Mouse (Mus musculus) midbrain, embryonic 11.5 days (tissue): ENCODE data around the gene Aar2. TPM values are rescaled to one million over a fixed set of nuclear protein-coding genes. Genes with fewer than 3 reads are reported as not detected.
A peak's percentile ranks its signal among the peaks of the same experiment; 100 is the strongest.

Experiments
- ATAC-seq: fragments of 200-750 bp; cut with Nextera tagmentation; 2 replicates; pipeline ENCODE4 v1.8.0; 2017; ENCODE audit warnings: moderate TSS enrichment, moderate library complexity; ENCODE audit not compliant: low FRiP score
- DNase-seq: peaks from one replicate; pipeline ENCODE4 v3.0.0; 2015; ENCODE audit warnings: low spot score; ENCODE audit errors: missing footprints
- H3K27ac ChIP-seq: fragments of 300-500 bp; sonication (generic); 2 replicates; pipeline ENCODE4 v1.5.1; 2014; ENCODE audit warnings: low read depth, low read length
- H3K27me3 ChIP-seq: fragments of 300-500 bp; sonication (generic); 2 replicates; pipeline ENCODE4 v1.6.1; 2014; ENCODE audit warnings: mild to moderate bottlenecking, low read length, moderate library complexity, mixed read lengths; ENCODE audit not compliant: control insufficient read depth, insufficient read depth
- H3K36me3 ChIP-seq: fragments of 300-500 bp; sonication (generic); 2 replicates; pipeline ENCODE4 v1.6.1; 2014; ENCODE audit warnings: mild to moderate bottlenecking, low read length, moderate library complexity, mixed read lengths; ENCODE audit not compliant: control insufficient read depth, insufficient read depth
- H3K4me1 ChIP-seq: fragments of 300-500 bp; sonication (generic); 2 replicates; pipeline ENCODE4 v1.6.1; 2014; ENCODE audit warnings: low read length; ENCODE audit not compliant: control insufficient read depth, insufficient read depth
- H3K4me2 ChIP-seq: fragments of 300-500 bp; sonication (generic); 2 replicates; pipeline ENCODE4 v1.6.1; 2014; ENCODE audit warnings: mild to moderate bottlenecking, moderate library complexity
- H3K4me3 ChIP-seq: fragments of 300-500 bp; sonication (generic); 2 replicates; pipeline ENCODE4 v1.5.1; 2014; ENCODE audit warnings: low read depth, low read length
- H3K9ac ChIP-seq: fragments of 300-500 bp; sonication (generic); 2 replicates; pipeline ENCODE4 v1.6.1; 2014; ENCODE audit warnings: low read length
- H3K9me3 ChIP-seq: fragments of 300-500 bp; sonication (generic); 2 replicates; pipeline ENCODE4 v1.6.1; 2016; ENCODE audit warnings: low read length; ENCODE audit not compliant: control insufficient read depth
- WGBS: fragments of 180-500 bp; shearing (Covaris S2); extraction: QIAGEN DNeasy Blood & Tissue Kit; methylation state at CpG from one replicate; pipeline ENCODE4 v1.1.7; 2014; 5-methylcytosine and 5-hydroxymethylcytosine counted together
- polyA plus RNA-seq: library from polyadenylated mRNA; unstranded; fragments of >200 nt; fragmentation: Nextera tagmentation; extraction: Ambion mirVana; gene quantifications from 2 replicates; pipeline ENCODE4 v1.2.1, GENCODE M21; 2014

The Aar2 gene
- polyA plus RNA-seq, 1 experiment from 2014 or later, result 46.8 TPM

DNA sequence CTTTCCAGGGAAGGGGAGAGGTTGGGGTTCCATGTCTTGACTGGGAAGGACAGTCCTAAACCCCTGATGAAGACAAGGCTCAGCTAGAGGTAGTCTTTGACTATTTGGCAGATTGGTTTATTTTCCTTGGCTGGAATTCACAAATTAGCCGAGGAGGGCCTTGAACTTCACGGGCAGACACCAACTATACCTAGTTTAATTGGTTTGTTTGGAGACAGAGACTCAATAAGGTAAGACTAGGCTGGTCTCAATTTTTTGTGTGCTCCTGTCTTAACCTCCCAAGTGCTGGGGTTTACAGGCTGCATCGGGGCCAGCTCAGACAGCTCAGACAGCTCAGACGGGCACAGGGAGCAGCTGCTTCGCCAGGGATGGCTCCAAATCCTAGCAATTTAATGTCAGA is 33.1 kb downstream of the Aar2 start:
- H3K9me3 ChIP-seq, result no peaks in the 10 kb centered on the region
- H3K27ac ChIP-seq, result no peak overlapping the region
- no peak overlapping the region for H3K4me3 ChIP-seq
- H3K9ac ChIP-seq, result no peak overlapping the region
- ATAC-seq, result no peak
- 90% methylated on average over 5 of the region's 5 CpGs for WGBS
- no peak for DNase-seq
- no peaks in the 10 kb centered on the region for H3K36me3 ChIP-seq
- no peak overlapping the region for H3K4me2 ChIP-seq
- H3K4me1 ChIP-seq, result peaks cover 7% of the 10 kb centered on the region; the same call in 1 of the 2 replicates
- no peaks in the 10 kb centered on the region for H3K27me3 ChIP-seq

DNA sequence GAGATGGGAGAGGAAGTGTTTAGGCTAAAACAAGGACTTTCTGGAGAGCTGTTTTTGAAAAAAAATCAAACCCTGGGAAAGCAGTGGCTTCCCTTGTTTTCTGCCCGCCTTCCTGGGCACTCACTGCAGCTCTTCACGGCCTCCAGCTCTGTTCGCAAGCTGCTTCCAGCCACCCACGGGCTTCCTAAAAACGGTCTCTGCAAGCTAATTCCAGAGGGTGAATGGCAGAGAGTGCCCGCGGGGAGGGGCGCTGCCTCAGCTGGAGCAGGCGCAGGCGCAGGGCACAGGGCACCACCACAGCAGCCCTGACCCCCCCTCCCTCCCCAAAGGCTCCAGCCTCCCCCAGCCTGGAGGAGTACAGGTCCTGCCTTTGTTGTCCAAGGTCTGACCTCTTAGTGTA is 33.9 kb downstream of the Aar2 start:
- no peaks in the 10 kb centered on the region for H3K27me3 ChIP-seq
- no peaks in the 10 kb centered on the region for H3K36me3 ChIP-seq
- H3K9me3 ChIP-seq, result no peaks in the 10 kb centered on the region
- ATAC-seq (no peak), DNase-seq (no peak)
- peaks cover 7% of the 10 kb centered on the region; the same call in 1 of the 2 replicates for H3K4me1 ChIP-seq
- no peak overlapping the region for H3K9ac ChIP-seq
- no peak overlapping the region for H3K4me2 ChIP-seq
- H3K27ac ChIP-seq, result no peak overlapping the region
- no peak overlapping the region for H3K4me3 ChIP-seq
- 74% methylated on average over 10 of the region's 10 CpGs for WGBS

DNA sequence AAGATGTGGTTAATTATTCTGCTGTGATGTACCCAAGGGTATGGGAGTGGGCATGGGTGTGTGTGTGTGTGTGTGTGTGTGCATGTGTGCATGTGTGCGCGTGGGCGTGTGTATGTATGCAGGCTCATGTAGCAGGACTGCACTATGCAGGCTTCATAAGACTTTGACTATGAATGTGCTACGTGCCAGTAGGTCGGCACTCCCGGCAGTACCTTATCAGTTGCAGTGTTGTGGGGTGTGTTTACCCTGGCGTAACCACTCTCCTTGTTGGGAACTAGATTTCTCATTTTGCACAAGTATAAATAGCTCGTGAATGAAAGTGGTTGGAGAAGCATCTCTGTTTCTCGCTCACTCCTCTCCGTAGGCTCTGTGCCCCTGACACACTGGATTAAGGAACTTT is 35.5 kb downstream of the Aar2 start:
- DNase-seq, result no peak
- H3K27me3 ChIP-seq, result no peaks in the 10 kb centered on the region
- H3K27ac ChIP-seq, result no peak overlapping the region
- H3K36me3 ChIP-seq, result no peaks in the 10 kb centered on the region
- 93% methylated on average over 10 of the region's 10 CpGs for WGBS
- ATAC-seq, result no peak
- no peak overlapping the region for H3K4me2 ChIP-seq
- no peak overlapping the region for H3K9ac ChIP-seq
- H3K4me3 ChIP-seq, result no peak overlapping the region
- H3K9me3 ChIP-seq, result no peaks in the 10 kb centered on the region
- H3K4me1 ChIP-seq, result peaks cover 7% of the 10 kb centered on the region; the same call in 1 of the 2 replicates

DNA sequence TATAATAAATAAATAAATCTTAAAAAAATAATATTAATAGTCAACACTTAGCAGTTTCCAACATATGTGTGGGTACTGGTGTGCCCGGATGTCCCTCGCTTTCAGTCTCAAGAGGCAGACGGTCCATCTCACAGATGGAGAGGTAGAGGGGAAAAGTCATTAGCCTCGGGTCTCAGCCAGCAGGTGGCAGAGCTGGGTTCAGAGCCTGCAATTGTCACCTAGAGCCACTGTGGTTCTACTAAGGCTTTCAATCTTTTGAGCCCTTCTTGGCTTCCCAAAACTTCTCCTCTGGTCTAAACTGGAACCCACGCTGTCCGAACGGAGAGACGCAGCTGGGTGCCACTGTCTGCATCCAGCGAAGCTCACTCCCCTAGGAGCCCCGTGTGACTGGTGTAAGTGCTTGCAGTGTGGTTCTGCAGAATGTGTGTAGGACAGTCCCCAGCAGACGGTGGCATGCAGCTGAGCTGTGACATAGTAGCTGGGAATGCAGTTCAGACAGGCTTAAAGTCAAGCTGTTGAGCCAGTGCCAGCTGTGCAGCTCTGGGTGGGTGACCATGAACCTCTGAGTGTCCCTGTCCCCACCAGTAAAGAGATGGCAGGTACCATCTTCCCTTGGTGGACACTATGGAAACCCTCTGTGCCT is 36.9 kb downstream of the Aar2 start:
- Histone ChIP-seq H3K4me1 (peaks cover 7% of the 10 kb centered on the region; the same call in 1 of the 2 replicates), H3K27ac (no peak overlapping the region), H3K27me3 (no peaks in the 10 kb centered on the region), H3K9me3 (no peaks in the 10 kb centered on the region), H3K9ac (no peak overlapping the region), H3K36me3 (no peaks in the 10 kb centered on the region), H3K4me3 (no peak overlapping the region), H3K4me2 (no peak overlapping the region)
- DNase-seq (no peak), ATAC-seq (no peak)
- 64% methylated on average over 11 of the region's 11 CpGs for WGBS

DNA sequence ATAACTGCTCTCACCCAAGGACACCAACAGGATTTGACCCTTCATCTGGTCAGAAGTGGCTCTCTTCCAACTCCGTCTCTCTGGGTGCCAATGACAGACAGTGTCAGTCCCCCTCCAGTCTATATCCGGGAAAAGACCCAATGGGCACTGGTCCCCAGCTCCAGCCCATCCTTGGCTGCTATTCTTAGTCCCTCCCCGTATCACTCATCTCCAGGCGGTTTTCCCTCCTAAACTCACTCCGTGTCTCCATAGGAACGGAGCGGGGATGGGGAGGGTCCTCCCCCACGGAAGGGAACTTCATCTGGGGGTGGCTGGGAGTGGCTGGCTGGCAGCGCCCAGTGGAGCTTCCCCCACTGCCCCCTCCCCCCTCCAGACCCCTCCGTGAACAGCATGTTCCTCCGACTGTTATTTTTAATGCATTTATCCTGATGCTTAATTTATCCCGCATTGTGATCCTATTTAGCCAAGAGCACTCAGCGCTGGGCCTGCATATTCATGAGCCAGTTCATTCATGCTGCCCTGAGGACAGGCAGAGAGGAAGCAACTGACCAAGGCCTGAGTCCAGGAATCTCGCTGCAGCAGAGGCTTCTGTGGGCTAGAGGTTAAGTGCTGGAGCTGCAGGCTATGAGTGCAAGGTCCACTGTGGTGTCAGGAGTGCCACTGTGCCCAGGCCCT is 37.5 kb downstream of the Aar2 start:
- Histone ChIP-seq H3K4me3 (no peak overlapping the region), H3K4me1 (peaks cover 7% of the 10 kb centered on the region; the same call in 1 of the 2 replicates), H3K36me3 (no peaks in the 10 kb centered on the region), H3K4me2 (peak overlapping the region; percentile 23; the same call in 1 of the 2 replicates), H3K27me3 (no peaks in the 10 kb centered on the region), H3K9me3 (no peaks in the 10 kb centered on the region), H3K9ac (no peak overlapping the region), H3K27ac (no peak overlapping the region)
- DNase-seq (no peak), ATAC-seq (peak; percentile 57; the same call in 1 of the 2 replicates)
- 34% methylated on average over 14 of the region's 14 CpGs for WGBS

DNA sequence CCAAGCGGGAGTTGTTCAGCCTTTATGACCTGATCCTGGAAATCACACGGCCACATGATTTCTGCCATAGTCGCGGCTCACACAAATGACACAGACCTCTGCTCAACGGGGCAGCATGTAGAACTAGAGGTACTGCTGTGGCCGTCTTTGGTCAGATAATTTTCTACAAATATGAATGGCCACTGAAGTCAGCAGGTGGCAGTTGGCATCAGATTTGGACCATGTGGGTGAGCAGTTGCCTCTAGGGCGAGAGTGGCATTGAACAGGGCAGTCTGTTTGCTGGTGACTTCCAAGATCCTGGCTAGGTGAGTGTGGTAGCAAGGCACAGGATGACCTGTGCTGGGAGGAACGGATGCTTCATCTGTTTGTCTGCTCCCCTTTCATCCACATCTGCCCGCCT is 42.1 kb downstream of the Aar2 start:
- peaks cover 7% of the 10 kb centered on the region; the same call in 1 of the 2 replicates for H3K4me1 ChIP-seq
- 88% methylated on average over 9 of the region's 9 CpGs for WGBS
- H3K9ac ChIP-seq, result no peak overlapping the region
- DNase-seq (no peak), ATAC-seq (no peak)
- no peaks in the 10 kb centered on the region for H3K27me3 ChIP-seq
- H3K4me3 ChIP-seq, result no peak overlapping the region
- no peaks in the 10 kb centered on the region for H3K36me3 ChIP-seq
- no peak overlapping the region for H3K27ac ChIP-seq
- no peaks in the 10 kb centered on the region for H3K9me3 ChIP-seq
- H3K4me2 ChIP-seq, result no peak overlapping the region

DNA sequence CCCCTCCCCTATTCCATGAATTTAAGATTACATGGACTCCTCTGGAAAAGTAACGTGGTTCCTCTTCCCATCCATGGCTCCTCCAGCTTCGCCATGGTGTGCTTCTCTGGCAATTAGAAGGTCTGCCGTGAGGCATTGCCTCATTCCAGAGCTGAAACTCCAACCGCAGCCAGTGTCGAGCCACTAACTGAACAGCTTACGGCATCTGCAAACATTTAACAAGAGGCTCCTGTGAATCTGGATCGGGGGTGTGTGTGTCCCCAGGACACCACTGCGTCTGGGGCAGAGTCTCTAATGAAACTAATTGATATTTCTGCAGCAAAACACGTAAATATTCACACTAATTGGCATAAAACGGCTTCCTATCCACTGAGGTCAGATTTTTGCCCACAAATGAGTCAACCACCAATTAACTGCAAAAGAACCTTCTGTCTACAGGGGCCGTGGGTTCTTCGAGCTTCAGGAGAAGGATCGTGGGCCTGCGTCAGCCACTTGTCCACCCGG is 47.7 kb downstream of the Aar2 start:
- no peak overlapping the region for H3K4me2 ChIP-seq
- H3K36me3 ChIP-seq, result no peaks in the 10 kb centered on the region
- H3K9me3 ChIP-seq, result no peaks in the 10 kb centered on the region
- no peaks in the 10 kb centered on the region for H3K27me3 ChIP-seq
- no peak overlapping the region for H3K27ac ChIP-seq
- H3K9ac ChIP-seq, result no peak overlapping the region
- DNase-seq (no peak), ATAC-seq (no peak)
- 78% methylated on average over 15 of the region's 15 CpGs for WGBS
- H3K4me3 ChIP-seq, result no peak overlapping the region
- H3K4me1 ChIP-seq, result no peaks in the 10 kb centered on the region

DNA sequence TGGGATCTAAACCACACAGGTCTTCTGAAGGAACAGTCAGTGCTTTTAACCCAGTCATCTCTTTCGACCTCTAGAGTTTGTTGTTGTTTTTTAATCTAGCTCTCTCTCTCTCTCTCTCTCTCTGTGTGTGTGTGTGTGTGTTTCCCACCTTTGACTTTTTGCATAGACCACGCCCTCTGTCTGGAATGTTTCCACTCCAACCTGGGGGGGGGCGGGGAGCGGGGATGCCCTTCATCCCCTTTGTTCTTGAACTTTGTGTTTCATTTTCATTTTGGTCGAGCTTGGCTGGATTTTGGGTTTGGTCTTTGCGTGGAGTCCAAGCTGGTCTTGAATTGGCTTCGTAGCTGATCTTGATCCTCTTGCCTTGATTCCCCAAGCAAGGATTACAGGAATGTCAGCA is 55.2 kb downstream of the Aar2 start:
- H3K9me3 ChIP-seq, result no peaks in the 10 kb centered on the region
- H3K36me3 ChIP-seq, result no peaks in the 10 kb centered on the region
- WGBS, result 79% methylated on average over 7 of the region's 7 CpGs
- DNase-seq, result no peak
- no peak overlapping the region for H3K4me2 ChIP-seq
- no peak overlapping the region for H3K4me3 ChIP-seq
- H3K4me1 ChIP-seq, result no peaks in the 10 kb centered on the region
- no peak overlapping the region for H3K9ac ChIP-seq
- H3K27me3 ChIP-seq, result no peaks in the 10 kb centered on the region
- H3K27ac ChIP-seq, result no peak overlapping the region
- no peak for ATAC-seq

DNA sequence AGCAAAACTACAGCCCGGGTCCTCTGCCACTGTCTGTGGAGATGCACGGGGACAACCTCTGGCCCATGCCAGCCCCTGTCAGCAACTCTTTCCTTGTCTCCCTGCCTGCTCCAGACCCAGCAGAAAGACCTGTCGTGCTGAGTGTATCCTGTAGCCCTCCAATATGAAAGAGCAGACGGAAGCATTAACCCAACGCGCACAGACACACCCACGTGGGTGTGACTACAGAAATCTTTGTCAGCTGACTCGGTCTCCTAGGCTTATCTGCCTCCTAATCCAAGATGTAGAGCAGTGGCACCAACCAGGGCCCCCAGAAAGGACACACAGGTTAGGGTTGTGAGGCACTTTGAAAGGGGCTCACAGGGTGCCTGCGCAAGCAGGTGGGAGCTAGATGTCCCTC is 56.3 kb downstream of the Aar2 start:
- H3K9me3 ChIP-seq, result no peaks in the 10 kb centered on the region
- DNase-seq, result no peak
- WGBS, result 82% methylated on average over 9 of the region's 9 CpGs
- no peak overlapping the region for H3K4me2 ChIP-seq
- H3K4me1 ChIP-seq, result no peaks in the 10 kb centered on the region
- no peak overlapping the region for H3K27ac ChIP-seq
- ATAC-seq, result no peak
- H3K4me3 ChIP-seq, result no peak overlapping the region
- H3K27me3 ChIP-seq, result no peaks in the 10 kb centered on the region
- no peak overlapping the region for H3K9ac ChIP-seq
- H3K36me3 ChIP-seq, result no peaks in the 10 kb centered on the region
